Mouse (Mus musculus): ENCODE results near the gene Sdsl.

Gene Sdsl

DNA sequence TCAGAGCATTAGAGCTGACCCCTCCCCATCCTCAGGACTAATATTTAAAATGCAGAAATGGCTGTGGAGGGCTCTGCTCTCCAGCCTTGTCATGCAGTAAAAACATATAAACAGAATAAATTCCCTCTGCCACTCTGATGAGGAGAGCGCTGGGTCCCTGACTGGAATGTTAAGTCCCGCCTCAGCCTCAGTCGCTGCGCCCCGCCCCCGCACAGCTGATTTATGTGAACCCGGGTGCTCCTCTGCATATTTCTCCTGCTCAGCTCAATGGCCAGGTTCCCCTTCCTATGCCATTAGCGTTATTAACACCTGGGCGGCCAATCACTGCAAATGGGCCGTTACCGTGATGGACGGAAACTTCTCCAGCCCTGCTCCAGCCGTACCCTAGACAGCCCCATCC, 25.3 kb downstream of the Sdsl start:
- no peak for DNase-seq

DNA sequence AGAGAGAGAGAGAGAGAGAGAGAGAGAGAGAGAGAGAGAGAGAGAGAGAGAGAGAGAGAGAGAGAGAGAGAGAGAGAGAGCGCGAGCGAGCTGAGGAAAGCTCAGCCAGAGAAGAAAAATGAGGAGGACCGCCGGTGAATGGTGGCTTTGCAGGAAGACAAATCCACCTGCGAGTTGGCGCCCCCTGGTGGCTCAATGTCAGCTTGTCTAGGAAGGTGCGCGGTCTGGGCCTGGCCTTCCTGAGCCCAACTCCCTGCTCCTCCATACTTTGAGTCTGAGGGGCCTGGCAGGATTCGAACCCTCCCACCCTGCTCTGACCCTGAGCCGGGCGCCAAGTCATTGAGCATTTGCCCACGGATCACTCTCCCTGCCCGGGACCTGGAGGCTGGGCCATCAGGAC, 31.9 kb downstream of the Sdsl start:
- peak; percentile 99 to 100 for DNase-seq

DNA sequence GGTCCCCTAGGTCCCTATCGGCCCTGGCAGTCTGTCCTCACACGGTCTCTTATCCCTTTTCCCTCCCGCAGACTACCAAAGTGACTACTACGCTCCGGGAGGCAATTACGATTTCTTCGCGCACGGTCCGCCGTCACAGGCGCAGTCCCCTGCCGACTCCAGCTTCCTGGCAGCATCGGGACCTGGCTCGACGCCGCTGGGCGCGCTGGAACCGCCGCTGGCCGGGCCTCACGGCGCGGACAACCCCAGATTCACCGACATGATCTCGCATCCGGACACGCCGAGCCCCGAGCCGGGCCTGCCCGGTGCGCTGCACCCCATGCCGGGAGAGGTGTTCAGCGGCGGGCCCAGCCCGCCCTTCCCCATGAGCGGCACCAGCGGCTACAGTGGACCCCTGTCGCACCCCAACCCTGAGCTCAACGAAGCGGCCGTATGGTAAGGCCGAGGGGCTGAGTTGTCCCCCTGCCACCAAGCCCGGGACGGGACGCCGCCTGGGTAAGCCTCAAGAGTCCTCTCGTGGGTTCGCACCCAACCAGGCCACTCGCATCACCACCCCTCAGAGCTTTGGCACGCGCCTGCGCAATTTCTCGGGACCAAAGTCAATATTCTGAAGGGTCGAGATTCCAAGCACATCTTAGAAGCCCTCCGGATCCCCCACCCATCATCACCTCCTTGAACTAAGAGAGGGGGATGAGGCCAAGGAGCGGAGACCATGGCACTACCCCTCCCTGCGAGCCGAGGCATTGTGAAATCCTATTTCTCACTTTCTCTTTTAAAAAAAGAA, 32.5 kb downstream of the Sdsl start:
- DNase-seq: peak; percentile 54 to 58

DNA sequence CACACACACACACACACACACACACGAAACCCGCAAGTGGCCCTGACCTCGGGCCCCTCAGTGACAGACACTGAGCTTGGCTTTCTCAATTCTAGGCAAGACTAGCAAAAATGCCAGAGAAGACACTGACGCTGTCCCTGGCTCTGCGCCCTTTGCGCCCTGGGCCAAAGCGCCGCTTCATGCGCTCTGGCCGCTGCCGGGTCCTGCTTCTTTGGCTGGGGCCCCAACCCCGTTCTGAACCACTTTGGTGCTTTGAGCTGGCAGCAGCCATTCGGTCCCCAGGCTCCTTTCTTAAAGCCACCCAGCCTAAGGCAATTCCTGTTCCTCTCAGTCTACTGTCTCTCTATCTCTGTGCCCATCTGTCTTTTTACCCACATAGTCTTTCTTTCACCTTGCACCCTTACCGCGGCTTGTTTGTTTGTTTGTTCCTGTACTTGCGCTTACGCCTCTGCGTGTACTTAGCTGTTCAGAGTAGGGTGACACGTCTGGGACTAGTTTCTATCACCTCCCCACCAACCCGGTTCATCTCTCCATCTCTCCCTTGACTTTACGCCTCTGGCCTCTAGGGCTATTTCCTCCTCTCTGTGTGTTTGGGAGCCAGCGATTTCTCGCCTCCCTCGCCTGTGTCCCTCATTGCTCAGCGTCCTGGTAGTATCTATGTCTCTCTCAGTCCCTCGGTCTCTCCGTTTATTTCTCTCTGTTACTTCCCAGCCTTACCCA, 33.5 kb downstream of the Sdsl start:
- peak; percentile 81 to 87 for DNase-seq

DNA sequence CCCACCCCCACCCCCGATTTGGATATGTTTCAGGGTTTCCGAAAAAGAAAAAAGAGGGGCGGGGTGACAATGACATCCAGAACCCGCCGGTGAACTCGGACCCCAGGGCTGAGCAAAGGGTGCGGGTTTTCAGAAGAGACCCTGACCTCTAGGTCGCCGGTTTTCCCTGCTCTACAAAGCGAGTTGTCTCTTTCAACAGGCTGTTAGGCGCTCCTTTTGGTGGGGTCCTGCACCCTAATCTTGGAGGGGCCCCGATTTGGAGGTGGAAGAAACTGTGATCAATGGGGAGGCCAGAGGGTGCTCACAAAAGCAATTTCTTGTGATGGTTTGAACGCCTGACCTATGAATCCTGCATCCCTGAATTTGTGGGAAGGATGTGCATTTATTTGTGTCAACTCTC, 34.1 kb downstream of the Sdsl start:
- DNase-seq: peak in 1 of 2 experiments; percentile 35

DNA sequence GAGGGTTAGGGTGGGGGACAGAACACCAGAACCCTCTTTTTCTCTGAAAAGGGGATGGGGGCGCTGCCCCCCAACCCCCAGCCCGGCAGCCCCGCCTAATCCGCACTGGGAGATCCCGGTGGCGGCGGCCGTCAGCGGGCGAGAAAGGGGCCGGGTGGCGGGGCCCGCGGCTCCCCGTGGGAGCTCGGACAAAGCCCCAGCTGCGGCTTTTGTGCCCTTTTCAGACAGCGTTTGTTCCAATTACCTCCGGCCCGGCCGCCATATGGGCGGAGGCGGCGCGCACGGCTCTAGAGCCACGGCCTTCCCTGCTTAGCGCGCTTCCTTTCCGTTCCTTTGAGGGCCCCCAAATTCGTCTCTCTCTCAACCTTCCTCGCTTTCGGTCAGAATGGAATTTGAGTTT, 34.6 kb downstream of the Sdsl start:
- peak; percentile 52 to 54 for DNase-seq

DNA sequence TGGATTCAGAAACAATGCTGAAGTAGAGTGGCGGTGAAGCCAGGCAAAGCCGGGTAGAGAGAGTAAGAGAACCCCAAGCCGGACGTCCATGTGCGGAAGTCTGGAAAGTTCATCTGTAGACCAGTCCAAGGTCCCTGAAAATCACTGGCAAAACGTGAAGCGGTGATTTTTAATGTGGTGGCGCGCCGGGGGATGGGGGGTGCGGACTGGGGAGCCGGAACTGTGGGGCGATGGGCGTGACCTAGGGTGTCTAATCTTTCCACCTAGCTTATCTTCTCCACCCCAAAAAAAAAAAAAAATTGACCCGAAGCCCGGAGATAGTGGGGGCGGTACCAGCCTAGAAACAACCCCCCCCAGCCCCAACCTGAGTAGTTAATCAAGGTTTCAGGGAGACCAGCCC, 35.1 kb downstream of the Sdsl start:
- DNase-seq: peak in 1 of 2 experiments; percentile 37

DNA sequence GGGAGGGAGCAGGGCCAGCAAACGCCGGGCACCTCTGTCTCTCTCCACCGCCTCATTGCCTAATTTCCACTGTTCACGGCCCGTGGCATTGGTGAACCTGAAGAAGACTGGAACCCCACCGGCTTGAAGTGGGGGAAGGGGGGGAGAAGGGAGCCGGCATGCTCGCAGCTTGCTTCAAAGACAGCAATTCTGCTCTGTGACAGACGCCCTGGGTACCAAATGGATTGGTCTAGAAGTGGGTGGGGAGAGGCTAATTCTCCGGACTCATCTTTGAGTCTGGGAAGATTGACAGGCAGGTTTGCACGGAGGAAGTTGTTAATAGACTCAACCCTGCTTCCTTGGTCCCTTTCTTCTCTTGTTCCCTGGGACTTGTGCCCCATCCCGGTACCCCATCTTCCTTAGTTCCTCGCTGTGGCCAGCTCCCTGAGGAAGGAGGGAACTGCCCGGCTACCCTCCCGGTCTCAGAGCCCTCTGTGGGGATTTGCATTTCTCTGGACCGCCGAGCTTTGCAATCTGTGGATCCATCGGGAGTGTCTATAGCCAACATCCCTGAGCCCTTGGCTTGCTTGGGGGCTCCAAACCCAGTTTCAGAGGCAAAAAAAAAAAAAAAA, 35.6 kb downstream of the Sdsl start:
- DNase-seq: peak in 1 of 2 experiments; percentile 44

DNA sequence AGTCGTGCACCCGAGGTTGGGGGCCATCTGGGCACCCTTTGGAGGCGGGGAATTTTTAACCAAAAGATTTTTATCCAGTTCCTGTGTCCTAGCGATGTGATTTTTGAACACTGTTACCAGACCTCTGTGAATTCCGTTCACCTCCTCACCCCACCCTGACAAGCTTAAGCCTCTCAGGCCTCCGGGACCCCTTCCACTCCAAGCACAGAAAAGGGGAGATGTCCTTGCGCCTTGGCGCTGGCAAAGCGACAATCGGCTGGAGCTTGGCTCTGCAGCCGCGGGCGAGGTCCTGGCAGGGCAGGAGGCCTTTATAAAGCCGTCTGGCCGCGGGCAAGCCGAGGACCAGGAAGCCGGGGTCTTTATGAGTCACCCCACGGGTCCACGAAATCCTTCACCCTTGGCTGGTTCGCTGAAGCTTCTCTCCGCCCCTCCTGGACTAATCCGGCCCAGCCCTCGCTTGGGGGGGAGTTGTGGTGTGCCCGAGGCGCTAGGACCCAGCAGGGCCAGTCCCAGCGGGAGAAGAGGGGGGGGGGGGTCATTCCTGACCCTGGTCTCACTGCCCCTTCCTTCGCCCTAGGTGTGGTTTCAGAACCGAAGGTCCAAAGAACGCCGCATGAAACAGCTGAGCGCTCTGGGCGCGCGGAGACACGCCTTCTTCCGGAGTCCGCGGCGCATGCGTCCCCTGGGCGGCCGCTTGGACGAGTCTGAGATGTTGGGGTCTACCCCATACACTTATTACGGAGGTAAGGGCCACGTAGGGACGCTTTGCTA, 36.7 kb downstream of the Sdsl start:
- DNase-seq: peak; percentile 54 to 58

DNA sequence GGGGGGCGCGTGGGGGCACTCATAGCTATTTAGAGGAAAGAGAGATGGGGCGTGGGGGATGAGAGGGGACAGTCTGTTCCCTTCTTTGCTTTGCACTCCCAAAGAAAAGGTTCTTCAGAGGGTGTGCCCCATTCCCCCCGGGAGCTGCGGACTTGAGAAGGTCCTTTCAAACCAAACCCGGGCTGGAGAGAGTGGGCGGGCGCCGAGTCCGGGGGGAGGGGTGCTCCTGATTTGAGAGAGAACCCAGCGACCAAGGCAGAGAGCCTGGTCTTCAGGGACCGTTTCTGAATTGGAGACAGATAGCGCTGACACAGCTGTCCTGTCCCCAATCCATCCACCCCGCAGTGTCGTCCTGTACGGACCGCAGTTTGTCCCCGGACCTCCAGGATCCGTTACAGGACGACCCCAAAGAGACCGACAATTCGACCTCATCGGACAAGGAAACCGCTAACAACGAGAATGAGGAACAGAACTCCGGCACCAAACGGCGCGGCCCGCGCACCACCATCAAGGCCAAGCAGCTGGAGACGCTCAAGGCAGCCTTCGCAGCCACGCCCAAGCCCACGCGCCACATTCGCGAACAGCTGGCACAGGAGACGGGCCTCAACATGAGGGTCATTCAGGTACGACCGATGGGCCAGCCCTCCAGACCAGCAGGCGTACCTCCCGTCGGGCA, 37.5 kb downstream of the Sdsl start:
- peak; percentile 43 to 46 for DNase-seq

DNA sequence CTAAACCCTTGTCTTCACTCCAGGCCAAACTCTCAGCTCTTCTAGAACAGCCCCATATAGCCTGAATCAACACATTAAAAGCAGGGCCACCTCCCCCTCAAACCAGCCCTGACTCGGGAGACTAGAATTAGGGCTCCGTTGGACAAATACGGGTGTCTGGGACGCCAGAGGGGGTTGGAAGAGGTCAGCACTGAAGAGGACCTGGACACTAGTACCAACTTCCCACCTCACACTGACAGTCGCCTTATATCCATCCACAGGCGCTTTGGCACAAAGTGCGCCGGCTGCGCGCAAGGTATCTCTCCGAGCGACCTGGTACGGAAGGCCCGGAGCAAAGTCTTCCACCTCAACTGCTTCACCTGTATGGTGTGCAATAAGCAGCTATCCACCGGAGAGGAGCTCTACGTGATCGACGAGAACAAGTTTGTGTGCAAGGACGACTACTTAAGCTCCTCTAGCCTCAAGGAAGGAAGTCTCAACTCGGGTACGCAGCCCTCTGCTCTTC, 38.3 kb downstream of the Sdsl start:
- DNase-seq: peak; percentile 14 to 39

DNA sequence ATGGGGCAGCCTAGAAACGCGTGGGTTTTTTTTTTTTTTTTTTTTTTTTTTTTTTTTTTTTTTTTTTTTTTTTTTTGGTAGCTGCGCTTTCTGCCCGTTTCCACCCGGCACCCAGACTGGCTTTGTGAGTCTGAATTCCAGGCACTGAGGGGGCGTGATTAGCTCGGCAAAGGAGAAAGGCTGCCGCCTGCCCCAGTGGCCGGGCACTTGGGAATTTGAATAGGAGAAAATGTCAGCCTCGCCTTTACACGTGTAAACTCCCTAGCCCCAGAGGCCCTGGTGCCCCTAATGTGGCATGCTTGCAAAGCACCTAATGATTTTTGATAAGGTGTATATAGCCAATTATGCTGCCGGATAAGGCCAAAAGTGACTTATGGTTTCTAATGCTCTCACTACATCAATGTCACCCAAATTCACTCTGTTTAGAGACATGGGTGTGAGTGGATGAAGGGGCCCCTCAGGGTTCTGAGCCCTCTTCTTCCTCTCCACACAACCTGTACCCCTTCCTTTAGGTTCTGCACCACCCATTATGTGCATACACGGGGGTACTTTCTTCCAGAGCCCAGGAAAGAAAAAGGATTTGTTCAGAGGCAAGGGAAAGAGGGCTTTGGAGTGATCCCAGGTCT, 39.4 kb downstream of the Sdsl start:
- DNase-seq: peak in 1 of 2 experiments; percentile 34

DNA sequence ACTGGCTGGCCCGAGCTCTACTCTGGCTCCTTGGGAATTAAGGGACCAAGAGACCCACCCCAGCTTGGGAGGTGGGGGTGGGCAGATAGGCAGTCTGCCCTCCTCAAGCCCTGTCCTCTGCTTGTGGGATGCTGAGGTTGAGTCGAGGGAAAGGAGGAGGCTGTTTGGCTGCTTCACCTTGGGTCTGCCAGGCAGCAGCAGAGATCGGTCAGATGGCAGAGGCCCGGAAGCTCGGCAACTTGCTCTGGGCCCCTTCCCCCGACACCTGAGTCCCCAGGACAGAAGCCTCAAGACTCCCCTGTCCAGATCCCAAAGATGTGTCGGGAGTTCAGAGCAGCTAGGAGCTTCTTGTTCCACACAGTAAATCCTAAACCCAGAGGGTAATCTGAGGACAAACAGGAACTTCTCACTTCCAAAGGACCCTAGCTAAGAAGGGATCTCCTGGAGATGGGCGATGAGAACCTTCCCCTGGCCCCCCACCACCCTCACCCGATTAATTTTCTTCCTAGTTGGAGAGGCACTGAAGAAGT, 40.1 kb downstream of the Sdsl start:
- no peak for DNase-seq

DNA sequence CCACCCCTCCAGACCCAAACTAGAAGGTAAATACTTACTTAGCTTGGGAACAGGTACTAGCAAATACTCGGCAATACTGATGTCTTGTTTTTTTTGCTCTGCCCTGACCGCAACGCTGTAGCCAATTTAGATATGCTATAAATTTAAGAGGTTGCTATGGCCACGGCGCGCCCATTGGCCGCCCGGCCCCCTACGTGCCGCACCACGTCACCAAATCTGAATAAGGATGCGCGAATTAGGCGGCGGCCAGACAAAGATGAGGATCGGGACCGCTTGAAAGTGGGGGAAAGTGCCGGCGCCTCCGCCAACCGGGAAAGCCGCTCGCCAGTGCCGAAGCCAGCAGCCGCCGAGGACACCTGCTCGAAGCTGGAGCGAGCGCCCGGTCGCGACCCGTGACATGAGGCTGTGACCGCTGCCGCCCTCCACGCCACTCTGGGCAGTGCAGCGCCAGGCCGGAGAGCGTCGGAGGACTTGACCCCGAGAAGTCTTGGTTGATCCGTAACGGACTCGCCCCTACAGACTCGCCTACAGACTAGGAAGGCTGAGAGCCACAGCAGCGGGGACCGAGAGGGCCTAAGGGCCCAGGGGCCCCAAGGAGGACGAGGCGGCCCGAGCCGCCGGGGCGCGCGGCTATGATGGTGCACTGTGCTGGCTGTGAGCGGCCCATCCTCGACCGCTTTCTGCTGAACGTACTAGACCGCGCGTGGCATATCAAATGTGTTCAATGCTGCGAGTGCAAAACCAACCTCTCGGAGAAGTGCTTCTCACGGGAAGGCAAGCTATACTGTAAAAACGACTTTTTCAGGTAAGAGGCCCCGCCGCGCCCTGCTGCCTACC, 40.7 kb downstream of the Sdsl start, which contains the start of gene Lhx5:
Lhx5 (plus strand) TSS at position 51 of the 837 bp plus-strand sequence.
- DNase-seq: peak; percentile 63 to 68

DNA sequence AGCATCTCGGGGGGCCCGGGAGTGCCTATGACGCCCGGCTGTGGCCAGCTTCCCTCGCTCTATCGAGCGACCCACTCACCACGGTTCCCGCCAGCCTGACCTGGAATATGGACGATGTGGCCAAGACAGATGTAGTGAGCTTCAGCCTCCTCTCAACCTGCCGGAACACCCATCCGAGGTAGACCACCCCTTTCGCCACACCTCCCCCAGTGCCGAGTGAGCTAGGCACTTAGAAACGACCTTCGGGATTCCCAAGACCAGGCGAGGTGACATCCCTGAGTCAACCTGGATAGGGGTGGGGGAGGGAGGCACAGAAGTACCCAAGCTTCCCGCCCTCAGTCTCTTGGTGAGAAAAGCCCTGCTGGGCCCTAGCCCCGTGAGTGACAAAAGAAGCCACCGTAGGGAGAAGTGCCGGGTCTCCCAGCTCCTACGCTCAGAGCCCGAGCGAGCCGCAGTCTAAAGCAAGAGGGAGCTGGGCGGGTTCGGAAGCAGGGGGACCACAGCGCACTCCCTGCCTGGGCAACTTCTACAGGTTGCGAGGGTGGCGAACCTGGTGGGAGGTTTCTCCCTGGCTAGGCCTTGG, 41.5 kb downstream of the Sdsl start:
- peak; percentile 27 to 48 for DNase-seq

DNA sequence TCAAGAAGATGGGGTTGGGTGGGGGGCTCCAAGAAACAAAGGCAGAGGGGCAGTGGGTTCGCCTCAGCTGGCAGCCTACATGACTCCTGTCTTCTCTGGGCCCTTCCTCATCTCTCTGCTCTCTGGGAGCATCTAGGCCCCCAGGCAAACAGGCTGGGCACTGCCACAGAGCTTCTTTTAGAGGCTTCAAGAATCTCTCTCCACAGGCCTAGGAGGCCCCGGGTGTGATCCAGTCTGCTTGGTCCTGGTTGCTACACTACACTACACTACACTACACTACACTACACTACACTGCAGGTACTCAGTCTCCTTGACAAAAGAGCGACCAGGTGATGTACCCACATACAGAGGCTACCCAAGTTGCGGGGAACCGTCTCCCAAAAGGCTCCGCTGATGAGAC, 42.9 kb downstream of the Sdsl start:
- DNase-seq: no peak

DNA sequence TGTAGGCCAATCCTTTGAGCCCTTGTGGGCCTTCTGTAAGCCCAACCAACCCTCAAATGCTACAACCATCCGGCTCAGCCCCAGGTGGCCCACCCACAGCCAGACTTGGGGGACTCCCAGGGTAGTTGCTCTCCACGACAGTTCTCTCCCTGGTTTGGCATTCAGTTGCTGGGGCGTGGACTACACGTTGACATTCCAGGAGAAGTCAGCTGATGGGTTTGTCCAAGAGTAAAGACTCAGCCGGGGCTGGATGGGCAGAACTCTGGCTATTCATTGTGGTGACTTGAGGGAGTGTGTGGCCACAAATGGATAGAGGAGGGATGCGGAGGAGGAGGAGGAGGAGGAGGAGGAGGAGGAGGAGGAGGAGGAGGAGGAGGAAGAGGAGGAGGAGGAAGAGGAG, 43.6 kb downstream of the Sdsl start:
- DNase-seq: peak; percentile 21 to 28

DNA sequence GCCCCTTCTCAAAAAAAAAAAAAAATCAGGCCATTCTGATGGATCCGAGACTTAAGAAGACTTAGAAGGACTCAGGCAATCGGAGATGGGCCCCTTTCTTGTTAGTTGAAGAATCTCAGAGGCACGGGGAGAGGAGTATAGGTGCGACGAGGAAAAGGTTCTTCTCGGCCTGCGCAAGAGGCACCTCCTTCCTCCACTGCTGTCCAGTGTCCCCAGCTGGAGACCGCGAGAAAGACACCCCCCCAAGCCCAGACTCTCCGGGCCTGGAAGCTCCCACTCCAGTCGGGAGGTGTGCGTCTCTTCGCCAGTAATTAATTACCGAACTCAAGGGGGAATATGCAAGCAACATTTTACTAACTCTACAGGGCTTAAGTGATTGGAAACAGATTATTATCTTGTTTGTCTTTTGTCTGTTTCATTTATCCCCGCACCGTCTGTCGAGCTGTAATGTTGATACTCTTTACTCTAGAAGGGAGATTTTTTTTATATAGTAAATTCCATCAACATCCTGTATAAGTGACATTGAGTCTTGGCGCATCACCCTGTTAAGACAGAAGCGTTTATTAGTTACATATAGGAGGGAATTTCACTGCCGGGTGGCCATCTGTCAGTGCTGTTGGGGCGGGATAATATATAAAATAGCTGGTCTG, 44.3 kb downstream of the Sdsl start:
- DNase-seq: peak; percentile 28

DNA sequence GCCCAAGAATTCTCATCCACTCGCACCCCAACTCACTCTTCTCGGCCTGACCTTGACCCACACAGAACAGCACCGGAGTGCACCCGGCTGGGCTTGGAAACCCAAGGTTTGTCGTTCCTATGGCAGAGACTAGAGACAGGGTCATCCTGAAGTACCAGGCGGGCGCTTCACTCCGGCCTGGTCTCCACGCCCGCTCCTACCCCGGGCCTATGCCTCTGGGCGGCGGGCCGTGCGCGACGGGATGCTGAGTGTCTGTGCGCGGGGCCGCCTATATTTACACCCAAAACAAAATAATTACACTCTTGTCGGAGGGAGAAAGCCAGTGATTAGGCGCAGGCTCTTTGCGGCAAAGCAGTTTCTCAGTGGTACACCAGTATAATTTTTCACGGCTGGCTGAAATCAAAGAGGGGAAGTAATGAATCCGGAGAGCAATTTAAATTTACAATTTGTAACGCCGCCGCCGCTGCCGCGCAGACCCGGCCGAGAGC, 45.1 kb downstream of the Sdsl start:
- DNase-seq: peak; percentile 34 to 47

All from cerebellum, postnatal 10 days (tissue).